8 mouse cellular contexts compared by ENCODE assay signal in genomic region chr15:102279783-102280520, GRCm38 (mm10). TPM values are rescaled to one million over a fixed set of nuclear protein-coding genes. Genes with fewer than 3 reads are reported as not detected.
DNase-seq lines count a peak whose midpoint lies in the region; ATAC-seq lines count a peak whose summit lies in the region.

No protein-coding gene starts in this region.

- H3K4me1 ChIP-seq in kidney, embryonic 16.5 days (ENCODE audit: insufficient read depth, low read length): peaks cover 16% of the 10 kb centered on the region
- H3K4me1 ChIP-seq in forebrain, embryonic 14.5 days (ENCODE audit: control insufficient read depth, insufficient read depth, low read length): peaks cover 6% of the 10 kb centered on the region
- peaks cover 58% of the 10 kb centered on the region for H3K4me1 ChIP-seq in liver, embryonic 12.5 days

- no peaks in the 10 kb centered on the region for H3K9me3 ChIP-seq in kidney, embryonic 16.5 days (ENCODE audit: low read length)
- H3K9me3 ChIP-seq in forebrain, embryonic 14.5 days (replicated peaks; ENCODE audit: control insufficient read depth, low read length): no peaks in the 10 kb centered on the region
- H3K9me3 ChIP-seq in liver, embryonic 12.5 days (replicated peaks): no peaks in the 10 kb centered on the region

- DNase-seq in kidney, adult 18-20 months: no peak
- DNase-seq in brain, adult 2 months (ENCODE audit: low read depth, low spot score): peak; percentile 70
- no peak for DNase-seq in forebrain, embryonic 14.5 days (ENCODE audit: low spot score)
- peak; percentile 29 for DNase-seq in yolk sac, embryonic 10.5 days (ENCODE audit: low spot score)
- DNase-seq in layer of hippocampus, postnatal 14 days (ENCODE audit: low spot score in 2 of 2): no peak
- DNase-seq in adrenal gland, postnatal 36 days: no peak

- H3K27me3 ChIP-seq in kidney, embryonic 16.5 days (ENCODE audit: insufficient read depth, low read length): no peaks in the 10 kb centered on the region
- H3K27me3 ChIP-seq in forebrain, embryonic 14.5 days (replicated peaks; ENCODE audit: control insufficient read depth, insufficient read depth, low read length): no peaks in the 10 kb centered on the region
- H3K27me3 ChIP-seq in liver, embryonic 12.5 days (replicated peaks): no peaks in the 10 kb centered on the region

- WGBS in kidney, embryonic 16.5 days: 24% methylated on average over 13 of the region's 13 CpGs
- 33% methylated on average over 13 of the region's 13 CpGs for WGBS in forebrain, embryonic 14.5 days
- 14% methylated on average over 13 of the region's 13 CpGs for WGBS in liver, embryonic 12.5 days (ENCODE audit: insufficient replicate concordance)

- peak overlapping the region; percentile 87 for H3K4me2 ChIP-seq in kidney, embryonic 16.5 days (replicated peaks; ENCODE audit: low read depth, low read length)
- H3K4me2 ChIP-seq in forebrain, embryonic 14.5 days (ENCODE audit: low read length): peak overlapping the region; percentile 76
- peak overlapping the region; percentile 83 for H3K4me2 ChIP-seq in liver, embryonic 12.5 days

- peaks cover 14% of the 10 kb centered on the region; the same call in 1 of the 2 replicates for H3K36me3 ChIP-seq in kidney, embryonic 16.5 days (ENCODE audit: insufficient read depth, low read length)
- peaks cover 22% of the 10 kb centered on the region for H3K36me3 ChIP-seq in forebrain, embryonic 14.5 days (ENCODE audit: control insufficient read depth, insufficient read depth, low read length)
- H3K36me3 ChIP-seq in liver, embryonic 12.5 days: peaks cover 19% of the 10 kb centered on the region

- H3K9ac ChIP-seq in kidney, embryonic 16.5 days (replicated peaks; ENCODE audit: low read length): peak overlapping the region; percentile 88
- H3K9ac ChIP-seq in forebrain, embryonic 14.5 days (ENCODE audit: low read length): peak overlapping the region; percentile 79
- H3K9ac ChIP-seq in liver, embryonic 12.5 days: peak overlapping the region; percentile 82

- H3K4me3 ChIP-seq in kidney, embryonic 16.5 days (ENCODE audit: low read length): peak overlapping the region; percentile 79
- H3K4me3 ChIP-seq in forebrain, embryonic 14.5 days (ENCODE audit: low read depth, low read length): peak overlapping the region; percentile 78
- peak overlapping the region; percentile 85 for H3K4me3 ChIP-seq in liver, embryonic 12.5 days

- H3K27ac ChIP-seq in kidney, embryonic 16.5 days (ENCODE audit: low read length): peak overlapping the region; percentile 91
- H3K27ac ChIP-seq in forebrain, embryonic 14.5 days (ENCODE audit: low read depth, low read length): peak overlapping the region; percentile 70; the same call in 1 of the 2 replicates
- H3K27ac ChIP-seq in liver, embryonic 12.5 days: peak overlapping the region; percentile 87

- peak; percentile 13; the same call in 1 of the 2 replicates for ATAC-seq in kidney, embryonic 16.5 days (ENCODE audit: low FRiP score, low TSS enrichment)
- peak; percentile 11; the same call in 1 of the 2 replicates for ATAC-seq in forebrain, embryonic 14.5 days
- peak; percentile 42 for ATAC-seq in liver, embryonic 12.5 days

RNA-seq across cellular contexts. Expression of gene Mfsd5, which starts 0.7 kb away (rescaled TPM):
- polyA plus RNA-seq in kidney, embryonic 16.5 days (2015; fragmentation: Nextera tagmentation; extraction: Ambion mirVana): 76.5 and 78.8 TPM in 2 replicates
- polyA plus RNA-seq in forebrain, embryonic 14.5 days (2014; fragmentation: Nextera tagmentation; extraction: Ambion mirVana): 43.8 and 48.8 TPM in 2 replicates
- 40.8 and 41.6 TPM in 2 replicates for polyA plus RNA-seq in liver, embryonic 12.5 days (2016; fragmentation: Nextera tagmentation; extraction: Ambion mirVana)
- total RNA-seq in layer of hippocampus, postnatal 14 days (2021): 10 to 100 TPM; 34.1 to 36.0 TPM
- 10 to 100 TPM; 39.0 to 40.0 TPM for total RNA-seq in adrenal gland, postnatal 36 days (2021)

RNA-seq across cellular contexts. Expression of gene Gm9918, which starts 9.6 kb away (rescaled TPM):
- polyA plus RNA-seq in kidney, embryonic 16.5 days (2015; fragmentation: Nextera tagmentation; extraction: Ambion mirVana): 0.36 and 0.89 TPM in 2 replicates
- polyA plus RNA-seq in forebrain, embryonic 14.5 days (2014; fragmentation: Nextera tagmentation; extraction: Ambion mirVana): not detected in 2 replicates
- polyA plus RNA-seq in liver, embryonic 12.5 days (2016; fragmentation: Nextera tagmentation; extraction: Ambion mirVana): not detected in 2 replicates
- total RNA-seq in layer of hippocampus, postnatal 14 days (2021): not detected
- not detected for total RNA-seq in adrenal gland, postnatal 36 days (2021)

RNA-seq across cellular contexts. Expression of gene Espl1, which starts 16.1 kb away (rescaled TPM):
- polyA plus RNA-seq in kidney, embryonic 16.5 days (2015; fragmentation: Nextera tagmentation; extraction: Ambion mirVana): 31.4 and 33.6 TPM in 2 replicates
- polyA plus RNA-seq in forebrain, embryonic 14.5 days (2014; fragmentation: Nextera tagmentation; extraction: Ambion mirVana): 11.5 and 13.5 TPM in 2 replicates
- 38.6 and 39.4 TPM in 2 replicates for polyA plus RNA-seq in liver, embryonic 12.5 days (2016; fragmentation: Nextera tagmentation; extraction: Ambion mirVana)
- total RNA-seq in layer of hippocampus, postnatal 14 days (2021): 1 to 10 TPM; 1.6 to 1.7 TPM
- 1 to 10 TPM; 3.2 to 3.6 TPM for total RNA-seq in adrenal gland, postnatal 36 days (2021)

RNA-seq across cellular contexts. Expression of gene Rarg, which starts 22.6 kb away (rescaled TPM):
- 31.9 and 35.4 TPM in 2 replicates for polyA plus RNA-seq in kidney, embryonic 16.5 days (2015; fragmentation: Nextera tagmentation; extraction: Ambion mirVana)
- polyA plus RNA-seq in forebrain, embryonic 14.5 days (2014; fragmentation: Nextera tagmentation; extraction: Ambion mirVana): 4.0 and 5.3 TPM in 2 replicates
- 4.4 and 4.9 TPM in 2 replicates for polyA plus RNA-seq in liver, embryonic 12.5 days (2016; fragmentation: Nextera tagmentation; extraction: Ambion mirVana)
- total RNA-seq in layer of hippocampus, postnatal 14 days (2021): 10 to 100 TPM in 1 of 2 experiments, 1 to 10 TPM in 1; 8.8 to 11.2 TPM
- total RNA-seq in adrenal gland, postnatal 36 days (2021): 10 to 100 TPM; 21.7 to 30.4 TPM

RNA-seq across cellular contexts. Expression of gene Pfdn5, which starts 46.0 kb away (rescaled TPM):
- 376 and 377 TPM in 2 replicates for polyA plus RNA-seq in kidney, embryonic 16.5 days (2015; fragmentation: Nextera tagmentation; extraction: Ambion mirVana)
- polyA plus RNA-seq in forebrain, embryonic 14.5 days (2014; fragmentation: Nextera tagmentation; extraction: Ambion mirVana): 509 and 642 TPM in 2 replicates
- polyA plus RNA-seq in liver, embryonic 12.5 days (2016; fragmentation: Nextera tagmentation; extraction: Ambion mirVana): 150 and 168 TPM in 2 replicates
- 100 to 1,000 TPM; 317 to 334 TPM for total RNA-seq in layer of hippocampus, postnatal 14 days (2021)
- total RNA-seq in adrenal gland, postnatal 36 days (2021): 100 to 1,000 TPM; 420 TPM

Comparison
In these comparisons a context has a peak if more than half of its experiments do, and no peak if none do; other contexts are left out.
1. DNase-seq: peak in brain, adult 2 months (single experiment) and yolk sac, embryonic 10.5 days (single experiment); none in kidney, adult 18-20 months (single experiment), forebrain, embryonic 14.5 days (single experiment), layer of hippocampus, postnatal 14 days (0 of 2) and adrenal gland, postnatal 36 days (0 of 2).
2. Peak in every context shown above with its lines, with median percentiles within 50 percentile points of each other: ATAC-seq, H3K27ac ChIP-seq, H3K4me2 ChIP-seq, H3K4me3 ChIP-seq and H3K9ac ChIP-seq.